Mouse (Mus musculus): ENCODE results near the gene Dynlt1a.
"Not testable (repeated sequence)": the region's sequence is repeated elsewhere in the genome, so short reads cannot be mapped to it uniquely, and the experiment has no call there.

- not testable (repeated sequence) for TF ChIP-seq CTCF (IDR thresholded peaks at IDR 0.05; ENCODE audit: borderline replicate concordance, control insufficient read depth, extremely low read depth, insufficient read depth, low read length, poor library complexity); POLR2A (IDR thresholded peaks at IDR 0.05; ENCODE audit: control insufficient read depth, extremely low read depth, insufficient read depth, low read length, poor library complexity)
These were observed 11.7 kb upstream of the Dynlt1a start for GRCm38 (mm10) chr17:6328997-6329396.
